Mouse (Mus musculus): ENCODE measurements around the gene Pgpep1.

DNA sequence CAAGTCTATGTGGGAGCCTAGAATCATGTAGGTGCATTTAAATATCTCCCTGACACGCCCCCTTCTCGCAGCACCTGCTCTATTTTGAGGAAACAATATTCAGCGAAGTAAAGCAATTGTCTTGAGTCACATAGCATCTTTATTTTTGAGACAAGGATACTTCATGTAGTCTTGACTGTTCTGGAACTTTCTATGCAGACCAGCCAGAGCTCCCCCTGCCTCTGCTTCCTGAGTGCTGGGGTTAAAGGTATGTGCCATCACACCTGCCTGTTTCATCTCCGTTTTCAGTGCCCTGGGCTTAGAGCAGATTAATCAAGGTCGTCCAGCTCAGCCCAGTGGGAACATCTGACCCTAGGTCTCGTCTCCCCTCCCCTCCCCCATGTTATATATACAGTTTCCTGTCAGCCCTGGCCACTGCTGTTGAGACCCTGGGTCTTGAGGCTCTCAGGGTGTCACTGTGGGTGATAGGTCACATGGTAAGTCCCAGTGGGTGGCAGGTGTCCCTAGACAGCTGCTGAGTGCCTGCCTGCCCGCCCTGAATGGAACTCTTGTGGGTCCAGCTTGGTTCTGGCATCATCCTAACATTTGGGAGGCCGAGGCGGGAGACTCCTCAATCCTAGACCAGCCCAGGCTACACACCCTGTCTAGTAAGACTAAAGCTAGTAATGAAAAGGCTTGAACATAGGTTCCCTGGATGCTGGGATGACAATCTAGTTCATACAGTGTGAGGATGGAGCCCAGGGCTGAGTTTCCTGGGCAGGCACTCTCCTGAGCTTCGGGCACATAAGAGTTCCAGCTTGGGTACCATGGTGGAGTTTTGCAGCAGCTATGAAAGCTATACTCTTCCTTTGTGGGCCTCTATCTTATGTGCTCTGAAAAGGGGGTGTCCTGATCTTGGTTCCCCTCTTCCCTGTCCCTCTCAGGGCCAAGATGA lies 41.1 kb upstream of the Pgpep1 start:
- TF ChIP-seq CTCF (IDR thresholded peaks at IDR 0.05; ENCODE audit: low read depth, low read length) (no peak), GATA1 (IDR thresholded peaks at IDR 0.05; ENCODE audit: borderline replicate concordance, low read length) (no peak), TAL1 (conservative IDR thresholded peaks at IDR 0.05; ENCODE audit: low read depth, low read length) (no peak), GATA2 (IDR thresholded peaks at IDR 0.05; ENCODE audit: borderline replicate concordance, low read depth, low read length) (no peak)

All from G1E (cell line).